In genomic region chr1:36030421-36030821, GRCm38 (mm10) we compare ENCODE assay signal across 8 mouse cellular contexts. TPM values are rescaled to one million over a fixed set of nuclear protein-coding genes. Genes with fewer than 3 reads are reported as not detected.
DNase-seq lines count a peak whose midpoint lies in the region; ATAC-seq and TF ChIP-seq lines count a peak whose summit lies in the region.

No protein-coding gene starts in this region.

- H3K27me3 ChIP-seq in kidney, embryonic 14.5 days (ENCODE audit: control insufficient read depth, insufficient read depth, low read length) = no peaks in the 10 kb centered on the region
- H3K27me3 ChIP-seq in thymus, adult 2 months (ENCODE audit: control insufficient read depth, insufficient read depth, low read length) = no peaks in the 10 kb centered on the region

- H3K27ac ChIP-seq in kidney, embryonic 14.5 days (ENCODE audit: low read depth, low read length) = no peak overlapping the region
- H3K27ac ChIP-seq in thymus, adult 2 months (ENCODE audit: control insufficient read depth, insufficient read depth, low read length) = no peak overlapping the region

- no peaks in the 10 kb centered on the region for H3K36me3 ChIP-seq in kidney, embryonic 14.5 days (ENCODE audit: control insufficient read depth, insufficient read depth, low read length)
- H3K36me3 ChIP-seq in thymus, adult 2 months (ENCODE audit: control insufficient read depth, insufficient read depth, low read length) = no peaks in the 10 kb centered on the region

- no peaks in the 10 kb centered on the region for H3K4me1 ChIP-seq in kidney, embryonic 14.5 days (ENCODE audit: control insufficient read depth, insufficient read depth, low read length)
- H3K4me1 ChIP-seq in thymus, adult 2 months (replicated peaks; ENCODE audit: control insufficient read depth, insufficient read depth, low read length) = peaks cover 6% of the 10 kb centered on the region

- WGBS in kidney, embryonic 14.5 days = 49% methylated on average over 10 of the region's 10 CpGs
- WGBS in thymus, adult 2 months = 74% methylated on average over 10 of the region's 10 CpGs

- intact Hi-C loops in heart, postnatal 36 days (cut with DNase I) = no loop called here
- intact Hi-C loops in left cerebral cortex, postnatal 25 days (cut with DNase I) = no loop called here

- no peak for TF ChIP-seq POLR2A in thymus, adult 2 months (IDR thresholded peaks at IDR 0.05; ENCODE audit: control insufficient read depth, extremely low read depth, insufficient read depth, low read length, poor library complexity)

- no peak overlapping the region for H3K4me2 ChIP-seq in kidney, embryonic 14.5 days (replicated peaks; ENCODE audit: low read depth, low read length)

- H3K9ac ChIP-seq in kidney, embryonic 14.5 days (ENCODE audit: low read depth, low read length) = no peak overlapping the region

- no peaks in the 10 kb centered on the region for H3K9me3 ChIP-seq in kidney, embryonic 14.5 days (ENCODE audit: control insufficient read depth, low read length)

- TF ChIP-seq CTCF in thymus, adult 2 months (IDR thresholded peaks at IDR 0.05; ENCODE audit: borderline replicate concordance, control insufficient read depth, extremely low read depth, insufficient read depth, low read length, poor library complexity) = no peak

- DNase-seq in kidney, adult 11 months = peak; percentile 85
- DNase-seq in frontal cortex, postnatal 10 days (ENCODE audit: low spot score in 2 of 2) = peak; percentile 41 to 50
- peak; percentile 75 to 80 for DNase-seq in heart, postnatal 36 days
- peak; percentile 52 to 85 for DNase-seq in left cerebral cortex, postnatal 25 days (ENCODE audit: low spot score in 2 of 2)
- DNase-seq in ovary, postnatal 36 days (ENCODE audit: low spot score) = peak; percentile 69
- no peak for DNase-seq in thymus, adult 2 months

- ATAC-seq in kidney, embryonic 14.5 days (ENCODE audit: low FRiP score, low TSS enrichment) = no peak
- ATAC-seq in cerebellum, adult (ENCODE audit: insufficient number of reproducible peaks, low FRiP score, low TSS enrichment) = peak; percentile 99

- no peak overlapping the region for H3K4me3 ChIP-seq in kidney, embryonic 14.5 days (ENCODE audit: low read length)
- H3K4me3 ChIP-seq in thymus, adult 2 months (ENCODE audit: control insufficient read depth, insufficient read depth, low read length) = no peak overlapping the region

RNA-seq across cellular contexts. Expression of gene Hs6st1, which starts 37.8 kb away (rescaled TPM):
- 8.9 and 10.1 TPM in 2 replicates for polyA plus RNA-seq in kidney, embryonic 14.5 days (2014; fragmentation: Nextera tagmentation; extraction: Ambion mirVana)
- total RNA-seq in heart, postnatal 36 days (2021) = 10 to 100 TPM; 21.3 to 23.1 TPM
- total RNA-seq in left cerebral cortex, postnatal 25 days (2021) = 10 to 100 TPM; 57.7 to 57.9 TPM
- 125 and 128 TPM in 2 replicates for polyA plus RNA-seq in thymus, adult 2 months (2012; rRNA removed)
